Mouse (Mus musculus) thymus, postnatal 10 days (tissue): Measurements from ENCODE around the gene Car3.

Experiments used
- DNase-seq, 2 experiments: peaks; one replicate each; pipeline ENCODE4 v3.0.0; 2021; ENCODE audit warnings: low spot score in 2 of 2

Car3 gene

DNA sequence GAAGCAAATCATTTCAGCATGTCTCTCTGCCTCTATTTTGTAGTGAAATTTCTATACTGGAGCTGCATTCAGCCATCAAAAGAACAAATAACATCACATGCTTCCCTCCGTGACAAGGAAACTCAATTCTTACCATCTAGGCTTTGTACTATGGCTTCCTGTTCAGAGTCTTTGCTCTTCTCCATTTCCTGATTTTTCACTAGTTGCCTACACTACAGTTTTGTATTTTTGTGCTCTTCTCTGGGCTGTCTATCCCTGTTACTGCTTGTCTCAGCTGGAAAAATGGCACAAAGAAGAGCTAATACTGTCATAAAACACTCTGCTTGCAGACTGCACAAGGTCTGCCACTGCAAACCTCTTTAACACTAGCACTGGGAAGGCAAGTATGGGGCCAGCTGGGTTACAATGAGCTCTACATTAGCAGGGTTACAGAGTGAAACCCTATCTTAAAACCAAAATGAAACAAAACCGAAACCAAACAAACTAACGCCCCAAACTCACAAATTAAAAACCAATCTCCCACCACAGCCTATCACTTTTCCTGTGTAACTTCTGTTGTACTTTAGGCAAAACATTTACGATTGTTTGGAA is 48.8 kb downstream of the Car3 start:
- DNase-seq = no peak

DNA sequence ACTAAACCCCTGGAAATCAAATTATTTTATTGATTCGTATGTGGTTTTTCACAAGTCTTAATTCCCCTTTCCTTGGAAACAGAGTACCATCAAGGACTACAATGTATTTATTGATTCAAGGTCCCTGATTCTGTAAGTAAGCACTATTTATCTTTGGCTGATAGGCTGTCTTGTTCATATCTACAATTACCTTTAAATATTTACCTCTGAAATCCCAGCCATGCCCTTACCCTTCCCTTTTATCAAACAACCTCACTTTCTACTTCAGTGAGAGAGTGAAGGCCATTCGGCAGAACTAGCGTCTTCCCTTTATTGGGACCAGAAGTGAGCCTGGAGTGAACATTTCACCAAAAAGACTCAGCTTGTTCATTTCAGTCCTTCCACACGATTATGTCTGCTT is 50.5 kb downstream of the Car3 start:
- no peak for DNase-seq

DNA sequence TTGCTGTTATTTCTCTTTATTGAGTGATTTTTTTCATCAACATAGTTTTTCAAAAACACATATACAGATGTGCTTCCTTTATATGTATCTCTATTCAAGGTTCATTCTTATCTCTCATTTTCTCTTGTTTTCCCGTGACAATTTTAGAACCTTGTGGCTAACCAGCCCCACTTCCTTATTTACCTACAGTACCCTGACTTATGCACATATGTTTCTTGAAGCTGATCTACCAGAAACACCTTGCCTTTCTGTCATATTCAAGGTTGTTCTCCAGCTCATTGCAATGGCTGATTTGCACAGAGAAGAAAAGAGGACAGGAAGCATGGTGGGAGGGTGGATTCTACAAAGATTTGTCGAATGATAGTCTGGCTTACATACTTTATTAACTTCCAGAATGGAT is 52.0 kb downstream of the Car3 start:
- DNase-seq = no peak

DNA sequence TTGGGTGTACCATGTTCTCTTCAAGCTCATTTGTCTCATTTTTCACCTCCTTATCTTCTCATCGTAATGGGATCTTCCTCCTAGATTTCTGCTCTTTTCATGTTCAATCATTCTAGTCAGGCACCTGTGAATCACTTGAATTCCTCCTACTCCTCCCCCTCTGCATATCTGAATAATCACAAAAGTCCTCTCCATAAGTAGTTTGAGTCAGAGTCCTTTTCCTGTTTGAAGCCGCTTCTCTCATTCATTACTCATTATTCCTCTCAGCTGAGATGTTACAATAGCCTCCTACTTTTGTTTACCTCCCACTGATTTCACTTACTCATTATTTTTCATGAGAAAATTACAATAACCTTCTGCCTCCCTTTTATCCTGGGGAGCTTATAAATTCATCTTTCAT is 53.9 kb downstream of the Car3 start:
- no peak for DNase-seq
